Mouse (Mus musculus): ENCODE data around the gene Cyp2s1. TPM values are rescaled to one million over a fixed set of nuclear protein-coding genes. Genes with fewer than 3 reads are reported as not detected.

The Cyp2s1 gene
- polyA plus RNA-seq, 1 experiment from 2014 or later, result 13.4 TPM

DNA sequence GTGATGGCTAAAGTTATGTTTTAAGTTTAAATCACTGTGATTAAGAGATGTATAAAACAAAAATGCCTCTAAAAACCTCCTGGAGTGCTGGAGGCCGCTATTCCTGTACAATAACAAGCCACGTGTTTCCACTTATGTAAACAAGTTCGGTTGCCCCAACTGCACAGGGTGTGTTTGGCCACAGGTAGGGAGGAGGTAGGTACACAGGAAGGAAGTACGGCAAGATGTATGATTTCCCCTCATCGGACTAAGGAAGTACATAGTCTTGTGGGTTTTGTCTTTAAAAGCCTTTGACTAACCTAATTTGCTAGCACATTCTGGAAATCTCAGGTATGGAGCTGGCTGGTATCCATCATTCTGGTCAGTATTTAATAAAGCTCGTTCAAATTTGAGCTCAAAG, 9.3 kb upstream of the Cyp2s1 start:
- no peak overlapping the region for H3K4me2 ChIP-seq (replicated peaks; ENCODE audit: low read depth, low read length)
- no peak overlapping the region for H3K4me3 ChIP-seq (ENCODE audit: low read length)
- no peaks in the 10 kb centered on the region for H3K36me3 ChIP-seq (ENCODE audit: control insufficient read depth, insufficient read depth, low read length)
- no peak overlapping the region for H3K9ac ChIP-seq (ENCODE audit: low read depth, low read length)
- peaks cover 6% of the 10 kb centered on the region; the same call in 1 of the 2 replicates for H3K4me1 ChIP-seq (ENCODE audit: control insufficient read depth, insufficient read depth, low read length)
- WGBS, result 81% methylated on average over 6 of the region's 6 CpGs
- H3K27ac ChIP-seq (ENCODE audit: low read depth, low read length), result no peak overlapping the region
- no peak for ATAC-seq (ENCODE audit: low FRiP score, low TSS enrichment)
- H3K9me3 ChIP-seq (ENCODE audit: control insufficient read depth, low read length), result no peaks in the 10 kb centered on the region
- no peaks in the 10 kb centered on the region for H3K27me3 ChIP-seq (ENCODE audit: control insufficient read depth, insufficient read depth, low read length)

DNA sequence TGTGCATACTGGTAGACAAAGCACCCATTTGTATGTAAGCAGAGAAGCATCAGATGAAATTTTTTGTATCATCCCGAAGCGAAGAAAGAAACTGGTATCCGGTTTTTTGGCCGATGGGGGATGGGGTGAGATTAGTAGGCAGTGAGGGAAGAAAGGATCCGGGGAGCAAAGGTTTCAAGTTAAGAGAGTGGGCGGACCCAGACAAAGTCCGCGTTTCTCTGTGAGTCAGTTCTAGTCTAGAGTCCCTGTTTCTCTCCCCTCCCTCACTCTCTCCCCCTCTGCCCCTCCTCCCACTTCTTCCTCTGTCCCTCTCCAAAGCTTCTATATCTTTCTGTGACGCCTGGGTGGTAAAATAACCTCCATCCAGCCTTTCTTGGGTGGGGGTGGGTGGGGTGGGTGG, 8.3 kb upstream of the Cyp2s1 start:
- Histone ChIP-seq H3K4me3 (ENCODE audit: low read length) (no peak overlapping the region), H3K36me3 (ENCODE audit: control insufficient read depth, insufficient read depth, low read length) (no peaks in the 10 kb centered on the region), H3K9me3 (ENCODE audit: control insufficient read depth, low read length) (no peaks in the 10 kb centered on the region), H3K27ac (ENCODE audit: low read depth, low read length) (no peak overlapping the region), H3K9ac (ENCODE audit: low read depth, low read length) (no peak overlapping the region), H3K27me3 (ENCODE audit: control insufficient read depth, insufficient read depth, low read length) (no peaks in the 10 kb centered on the region), H3K4me1 (ENCODE audit: control insufficient read depth, insufficient read depth, low read length) (0 out of 2 replicates have a peak, but pooled peaks cover 4% of the 10 kb centered on the region), H3K4me2 (replicated peaks; ENCODE audit: low read depth, low read length) (no peak overlapping the region)
- ATAC-seq (ENCODE audit: low FRiP score, low TSS enrichment), result no peak
- WGBS, result 55% methylated on average over 9 of the region's 9 CpGs

DNA sequence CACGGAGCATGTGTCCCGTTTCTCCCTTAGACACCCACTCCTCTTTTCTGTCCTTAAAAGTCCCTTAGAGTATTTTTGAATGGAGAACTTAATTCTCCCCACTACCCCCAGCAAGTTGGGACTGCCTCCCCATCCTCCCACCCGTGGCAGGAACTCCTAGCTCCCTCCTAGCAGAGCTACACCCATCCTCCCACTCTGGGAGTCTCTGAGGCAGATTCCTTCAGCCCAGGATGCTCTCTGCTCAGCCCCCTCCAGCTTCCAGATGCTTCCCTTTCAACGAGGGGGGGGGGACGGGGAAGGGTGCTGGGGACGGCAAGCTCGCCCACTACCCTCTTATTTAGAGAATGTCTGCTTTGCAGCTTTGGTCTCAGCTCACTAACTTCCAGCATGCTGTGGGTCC, 1.1 kb downstream of the Cyp2s1 start:
- Histone ChIP-seq H3K9me3 (ENCODE audit: control insufficient read depth, low read length) (no peaks in the 10 kb centered on the region), H3K36me3 (ENCODE audit: control insufficient read depth, insufficient read depth, low read length) (no peaks in the 10 kb centered on the region), H3K4me2 (replicated peaks; ENCODE audit: low read depth, low read length) (peak overlapping the region; percentile 87), H3K4me1 (ENCODE audit: control insufficient read depth, insufficient read depth, low read length) (0 out of 2 replicates have a peak, but pooled peaks cover 12% of the 10 kb centered on the region), H3K27ac (ENCODE audit: low read depth, low read length) (no peak overlapping the region), H3K4me3 (ENCODE audit: low read length) (peak overlapping the region; percentile 49), H3K27me3 (ENCODE audit: control insufficient read depth, insufficient read depth, low read length) (no peaks in the 10 kb centered on the region), H3K9ac (ENCODE audit: low read depth, low read length) (peak overlapping the region; percentile 61)
- ATAC-seq (ENCODE audit: low FRiP score, low TSS enrichment), result peak; percentile 7; the same call in 1 of the 2 replicates
- WGBS, result 15% methylated on average over 7 of the region's 7 CpGs

DNA sequence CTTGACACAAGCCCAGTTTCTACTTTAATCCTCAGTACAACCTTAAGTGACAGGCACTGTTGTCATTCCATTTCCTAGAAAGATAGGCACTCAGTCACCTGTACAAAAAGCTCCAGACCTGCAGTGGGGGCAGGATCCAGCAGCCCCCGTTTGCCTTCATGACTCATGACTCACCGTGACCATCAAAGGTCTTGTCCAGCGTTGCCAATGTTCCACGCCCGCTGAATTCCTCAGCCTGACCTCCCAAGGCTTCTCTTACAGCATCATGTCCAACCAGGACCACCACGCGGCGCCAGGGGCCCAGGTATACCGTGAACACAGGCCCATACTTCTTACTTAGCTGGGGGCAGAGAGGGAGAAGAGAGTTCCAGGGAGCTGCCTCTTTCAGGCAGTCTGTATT, 2.0 kb downstream of the Cyp2s1 start:
- 0 out of 2 replicates have a peak, but pooled peaks cover 12% of the 10 kb centered on the region for H3K4me1 ChIP-seq (ENCODE audit: control insufficient read depth, insufficient read depth, low read length)
- WGBS, result 78% methylated on average over 9 of the region's 9 CpGs
- H3K36me3 ChIP-seq (ENCODE audit: control insufficient read depth, insufficient read depth, low read length), result no peaks in the 10 kb centered on the region
- H3K4me3 ChIP-seq (ENCODE audit: low read length), result no peak overlapping the region
- no peak overlapping the region for H3K9ac ChIP-seq (ENCODE audit: low read depth, low read length)
- no peak overlapping the region for H3K27ac ChIP-seq (ENCODE audit: low read depth, low read length)
- no peak overlapping the region for H3K4me2 ChIP-seq (replicated peaks; ENCODE audit: low read depth, low read length)
- no peak for ATAC-seq (ENCODE audit: low FRiP score, low TSS enrichment)
- H3K9me3 ChIP-seq (ENCODE audit: control insufficient read depth, low read length), result no peaks in the 10 kb centered on the region
- H3K27me3 ChIP-seq (ENCODE audit: control insufficient read depth, insufficient read depth, low read length), result no peaks in the 10 kb centered on the region

DNA sequence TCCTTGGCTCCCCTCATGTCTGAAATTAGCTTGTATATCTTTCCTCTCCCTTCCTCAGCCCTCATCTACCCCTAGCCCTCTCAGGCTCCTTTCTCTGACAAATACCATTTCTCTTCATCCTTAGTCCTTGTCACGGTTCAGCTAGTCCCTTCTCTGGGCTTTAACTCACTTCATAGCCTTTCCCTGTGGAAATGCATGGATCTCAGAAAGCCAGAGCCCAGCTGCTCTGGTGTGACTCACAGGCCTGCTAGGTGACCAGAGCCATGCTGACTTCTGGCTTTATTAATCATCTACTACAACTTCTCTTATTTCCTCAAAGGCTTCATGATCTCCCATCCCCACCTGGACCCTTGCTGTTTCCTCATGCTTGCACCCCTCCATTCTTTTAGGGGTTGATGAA, 4.5 kb downstream of the Cyp2s1 start:
- H3K27me3 ChIP-seq (ENCODE audit: control insufficient read depth, insufficient read depth, low read length), result no peaks in the 10 kb centered on the region
- WGBS, result 58% methylated on average over 1 of the region's 1 CpGs

DNA sequence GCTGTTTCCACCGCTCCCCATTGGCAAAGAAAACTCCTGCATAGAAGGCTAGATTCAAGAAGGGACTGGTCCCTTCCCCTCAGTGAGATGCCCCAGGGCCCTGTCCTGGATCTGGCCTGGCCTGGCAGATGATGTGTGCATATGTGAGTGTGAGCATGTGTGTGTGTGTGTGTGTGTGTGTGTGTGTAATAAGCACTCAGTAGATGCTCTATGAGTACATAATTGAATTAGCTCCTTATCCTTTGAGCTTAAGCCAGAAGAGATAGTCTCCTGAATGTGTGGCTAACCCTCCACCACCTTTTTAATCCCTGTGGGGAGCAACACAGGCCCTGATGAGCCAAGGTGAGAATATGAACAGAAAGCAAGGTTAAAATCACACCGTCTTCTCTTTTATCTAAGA, 5.0 kb downstream of the Cyp2s1 start:
- WGBS, result 71% methylated on average over 2 of the region's 2 CpGs
- H3K9me3 ChIP-seq (ENCODE audit: control insufficient read depth, low read length), result no peaks in the 10 kb centered on the region

More for the DNA sequence above, 4.5 kb downstream of the Cyp2s1 start:
- no peak overlapping the region for H3K9ac ChIP-seq (ENCODE audit: low read depth, low read length)
- H3K36me3 ChIP-seq (ENCODE audit: control insufficient read depth, insufficient read depth, low read length), result no peaks in the 10 kb centered on the region
- 0 out of 2 replicates have a peak, but pooled peaks cover 12% of the 10 kb centered on the region for H3K4me1 ChIP-seq (ENCODE audit: control insufficient read depth, insufficient read depth, low read length)
- H3K4me2 ChIP-seq (replicated peaks; ENCODE audit: low read depth, low read length), result no peak overlapping the region
- H3K27ac ChIP-seq (ENCODE audit: low read depth, low read length), result no peak overlapping the region
- ATAC-seq (ENCODE audit: low FRiP score, low TSS enrichment), result no peak
- H3K9me3 ChIP-seq (ENCODE audit: control insufficient read depth, low read length), result no peaks in the 10 kb centered on the region
- no peak overlapping the region for H3K4me3 ChIP-seq (ENCODE audit: low read length)

DNA sequence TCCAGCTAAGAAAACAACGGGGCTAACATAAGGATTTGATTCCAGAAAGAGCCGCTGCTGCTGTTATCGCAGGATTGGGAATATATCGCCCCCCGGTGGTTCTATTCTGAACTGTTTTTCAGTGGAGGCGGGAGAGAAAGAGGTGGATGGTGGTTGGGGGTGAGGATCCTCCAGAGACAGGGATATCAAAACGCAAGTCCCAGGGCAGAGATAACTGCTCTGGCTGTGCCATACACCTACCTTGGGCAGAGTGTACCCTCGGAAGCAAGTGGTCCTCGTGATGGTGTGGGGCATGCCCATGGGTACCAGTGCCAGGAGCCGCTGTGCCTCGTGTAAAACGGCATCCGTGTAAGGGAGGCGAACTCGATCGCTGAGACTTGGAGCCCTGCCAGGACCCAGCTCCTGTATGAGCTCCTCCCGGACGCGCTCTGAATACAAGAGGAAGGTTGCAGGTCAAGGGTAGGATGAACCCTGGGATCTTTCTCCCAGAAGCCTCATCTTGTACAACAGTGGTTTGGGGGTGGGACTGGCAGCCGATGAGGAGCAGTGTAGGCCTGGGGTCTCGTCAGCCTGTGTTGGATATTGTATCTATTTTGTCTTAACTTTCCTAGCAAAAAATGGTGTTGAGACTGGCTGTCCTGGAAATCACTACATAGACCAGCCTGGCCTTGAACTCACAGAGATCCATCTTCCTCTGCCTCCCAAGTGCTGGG, 10.9 kb downstream of the Cyp2s1 start:
- H3K36me3 ChIP-seq (ENCODE audit: control insufficient read depth, insufficient read depth, low read length), result no peaks in the 10 kb centered on the region
- H3K9ac ChIP-seq (ENCODE audit: low read depth, low read length), result peak overlapping the region; percentile 42; the same call in 1 of the 2 replicates
- H3K27me3 ChIP-seq (ENCODE audit: control insufficient read depth, insufficient read depth, low read length), result no peaks in the 10 kb centered on the region
- peaks cover 16% of the 10 kb centered on the region for H3K4me1 ChIP-seq (ENCODE audit: control insufficient read depth, insufficient read depth, low read length)
- ATAC-seq (ENCODE audit: low FRiP score, low TSS enrichment), result peak; percentile 8; the same call in 1 of the 2 replicates
- H3K4me3 ChIP-seq (ENCODE audit: low read length), result no peak overlapping the region
- peak overlapping the region; percentile 22; the same call in 1 of the 2 replicates for H3K4me2 ChIP-seq (replicated peaks; ENCODE audit: low read depth, low read length)
- WGBS, result 27% methylated on average over 21 of the region's 21 CpGs
- H3K9me3 ChIP-seq (ENCODE audit: control insufficient read depth, low read length), result no peaks in the 10 kb centered on the region
- no peak overlapping the region for H3K27ac ChIP-seq (ENCODE audit: low read depth, low read length)

More for the DNA sequence above, 5.0 kb downstream of the Cyp2s1 start:
- Histone ChIP-seq H3K9ac (ENCODE audit: low read depth, low read length) (no peak overlapping the region), H3K27ac (ENCODE audit: low read depth, low read length) (no peak overlapping the region), H3K36me3 (ENCODE audit: control insufficient read depth, insufficient read depth, low read length) (no peaks in the 10 kb centered on the region), H3K4me3 (ENCODE audit: low read length) (no peak overlapping the region), H3K4me1 (ENCODE audit: control insufficient read depth, insufficient read depth, low read length) (0 out of 2 replicates have a peak, but pooled peaks cover 11% of the 10 kb centered on the region), H3K27me3 (ENCODE audit: control insufficient read depth, insufficient read depth, low read length) (no peaks in the 10 kb centered on the region), H3K4me2 (replicated peaks; ENCODE audit: low read depth, low read length) (no peak overlapping the region)
- ATAC-seq (ENCODE audit: low FRiP score, low TSS enrichment), result no peak

DNA sequence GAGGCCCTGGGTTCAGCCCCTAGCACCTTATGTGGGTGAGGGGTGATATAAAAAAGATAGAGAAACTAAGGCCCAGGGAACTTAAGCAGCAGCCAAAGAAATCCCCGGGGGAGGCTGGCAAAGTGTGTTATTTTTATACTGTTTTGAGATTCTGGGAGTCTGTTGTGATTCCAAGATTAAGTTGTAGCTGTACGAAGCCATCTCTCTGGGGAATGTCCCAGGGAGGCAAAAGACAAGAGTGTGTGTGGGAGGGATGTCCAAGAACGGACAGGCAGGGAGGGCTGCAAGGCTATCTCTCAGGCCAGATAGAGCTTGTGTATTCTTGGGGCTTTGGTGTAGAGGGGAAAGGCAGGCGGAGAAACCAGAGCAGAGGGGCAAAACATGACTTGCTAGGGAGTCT, 11.9 kb downstream of the Cyp2s1 start:
- H3K27me3 ChIP-seq (ENCODE audit: control insufficient read depth, insufficient read depth, low read length), result no peaks in the 10 kb centered on the region
- ATAC-seq (ENCODE audit: low FRiP score, low TSS enrichment), result no peak
- H3K36me3 ChIP-seq (ENCODE audit: control insufficient read depth, insufficient read depth, low read length), result no peaks in the 10 kb centered on the region
- H3K4me2 ChIP-seq (replicated peaks; ENCODE audit: low read depth, low read length), result no peak overlapping the region
- peaks cover 16% of the 10 kb centered on the region for H3K4me1 ChIP-seq (ENCODE audit: control insufficient read depth, insufficient read depth, low read length)
- no peaks in the 10 kb centered on the region for H3K9me3 ChIP-seq (ENCODE audit: control insufficient read depth, low read length)
- no peak overlapping the region for H3K4me3 ChIP-seq (ENCODE audit: low read length)
- WGBS, result 51% methylated on average over 4 of the region's 4 CpGs
- no peak overlapping the region for H3K27ac ChIP-seq (ENCODE audit: low read depth, low read length)
- H3K9ac ChIP-seq (ENCODE audit: low read depth, low read length), result no peak overlapping the region

DNA sequence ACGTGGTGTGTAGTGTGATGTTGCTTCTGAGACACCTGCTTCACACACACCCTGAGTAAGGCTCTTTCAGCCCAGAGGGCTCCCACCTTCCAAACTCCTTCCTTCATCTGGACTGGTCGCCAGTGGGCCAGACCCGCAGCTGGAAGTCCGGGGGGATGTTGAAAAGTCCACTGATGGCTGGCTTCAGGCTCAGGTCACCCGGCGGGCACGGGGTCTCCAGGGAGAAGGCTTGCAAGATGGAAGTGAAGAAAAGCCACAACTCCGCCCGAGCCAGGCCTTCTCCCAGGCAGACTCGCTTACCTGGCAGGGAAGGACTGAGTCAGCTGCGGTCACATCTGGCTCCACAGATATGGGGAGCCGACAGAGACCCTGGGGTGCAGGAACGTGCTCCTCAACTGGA, 13.3 kb downstream of the Cyp2s1 start:
- Histone ChIP-seq H3K27me3 (ENCODE audit: control insufficient read depth, insufficient read depth, low read length) (no peaks in the 10 kb centered on the region), H3K9me3 (ENCODE audit: control insufficient read depth, low read length) (no peaks in the 10 kb centered on the region), H3K27ac (ENCODE audit: low read depth, low read length) (peak overlapping the region; percentile 87; the same call in 1 of the 2 replicates), H3K9ac (ENCODE audit: low read depth, low read length) (no peak overlapping the region), H3K4me3 (ENCODE audit: low read length) (no peak overlapping the region), H3K36me3 (ENCODE audit: control insufficient read depth, insufficient read depth, low read length) (no peaks in the 10 kb centered on the region), H3K4me1 (ENCODE audit: control insufficient read depth, insufficient read depth, low read length) (peaks cover 16% of the 10 kb centered on the region), H3K4me2 (replicated peaks; ENCODE audit: low read depth, low read length) (no peak overlapping the region)
- WGBS, result 76% methylated on average over 13 of the region's 13 CpGs
- ATAC-seq (ENCODE audit: low FRiP score, low TSS enrichment), result no peak

Measured in kidney, embryonic 14.5 days (tissue).